7 mouse cellular contexts compared by ENCODE assay signal in genomic region chr8:71469411-71469810, GRCm38 (mm10). TPM values are rescaled to one million over a fixed set of nuclear protein-coding genes. Genes with fewer than 3 reads are reported as not detected.
DNase-seq lines count a peak whose midpoint lies in the region; ATAC-seq and TF ChIP-seq lines count a peak whose summit lies in the region.

No protein-coding gene starts in this region.

- ATAC-seq in hindbrain, embryonic 15.5 days (ENCODE audit: low FRiP score, low read depth), result peak; percentile 40
- no peak; the same call in 1 of the 2 replicates for ATAC-seq in limb, embryonic 12.5 days (ENCODE audit: insufficient number of reproducible peaks, insufficient read depth, low FRiP score, low TSS enrichment, low read depth)
- ATAC-seq in midbrain, embryonic 15.5 days (replicated peaks), result peak; percentile 62
- peak; percentile 1; the same call in 1 of the 2 replicates for ATAC-seq in stomach, postnatal 0 days (ENCODE audit: low FRiP score, low TSS enrichment)

- H3K36me3 ChIP-seq in MEL (ENCODE audit: control insufficient read depth in 1 of 2, insufficient read depth in 2 of 2, low read length in 2 of 2), result peaks cover 0 to 11% of the 10 kb centered on the region in 2 experiments; a peak in 1 of 4 replicates
- peaks cover 26% of the 10 kb centered on the region for H3K36me3 ChIP-seq in hindbrain, embryonic 15.5 days
- H3K36me3 ChIP-seq in limb, embryonic 12.5 days, result peaks cover 48% of the 10 kb centered on the region
- H3K36me3 ChIP-seq in midbrain, embryonic 15.5 days (replicated peaks), result peaks cover 12% of the 10 kb centered on the region; the same call in 1 of the 2 replicates
- peaks cover 4% of the 10 kb centered on the region for H3K36me3 ChIP-seq in stomach, postnatal 0 days (ENCODE audit: control insufficient read depth, insufficient read depth, low read length)

- no peak for TF ChIP-seq RAD21 in MEL (IDR thresholded peaks at IDR 0.05; ENCODE audit: low read depth, low read length)

- WGBS in hindbrain, embryonic 15.5 days, result under 1% methylated on average over 23 of the region's 24 CpGs
- WGBS in limb, embryonic 12.5 days, result 1% methylated on average over 24 of the region's 24 CpGs
- under 1% methylated on average over 24 of the region's 24 CpGs for WGBS in midbrain, embryonic 15.5 days
- WGBS in stomach, postnatal 0 days, result 0% methylated on average over 23 of the region's 24 CpGs

- peak overlapping the region; percentile 92 for H3K4me2 ChIP-seq in hindbrain, embryonic 15.5 days
- peak overlapping the region; percentile 93 for H3K4me2 ChIP-seq in limb, embryonic 12.5 days
- peak overlapping the region; percentile 78 for H3K4me2 ChIP-seq in midbrain, embryonic 15.5 days
- H3K4me2 ChIP-seq in stomach, postnatal 0 days (replicated peaks; ENCODE audit: low read depth), result peak overlapping the region; percentile 92

- TF ChIP-seq EP300 in MEL (IDR thresholded peaks at IDR 0.05; ENCODE audit: low read depth in 1 of 2, low read length in 2 of 2), result no peak
- TF ChIP-seq EP300 in stomach, postnatal 0 days (optimal IDR thresholded peaks at IDR 0.05), result no peak

- H3K79me2 ChIP-seq in MEL (ENCODE audit: control insufficient read depth, insufficient read depth, low read length, poor library complexity), result peaks cover 23% of the 10 kb centered on the region

- no peaks in the 10 kb centered on the region for H3K9me3 ChIP-seq in MEL (replicated peaks; ENCODE audit: insufficient read depth, low read length)
- H3K9me3 ChIP-seq in hindbrain, embryonic 15.5 days, result no peaks in the 10 kb centered on the region
- H3K9me3 ChIP-seq in limb, embryonic 12.5 days, result no peaks in the 10 kb centered on the region
- H3K9me3 ChIP-seq in midbrain, embryonic 15.5 days, result no peaks in the 10 kb centered on the region
- H3K9me3 ChIP-seq in stomach, postnatal 0 days (ENCODE audit: control insufficient read depth, low read length), result no peaks in the 10 kb centered on the region

- no peaks in the 10 kb centered on the region for H3K27me3 ChIP-seq in MEL (ENCODE audit: control insufficient read depth in 1 of 2, insufficient read depth in 2 of 2, low read length in 2 of 2)
- H3K27me3 ChIP-seq in hindbrain, embryonic 15.5 days, result no peaks in the 10 kb centered on the region
- H3K27me3 ChIP-seq in limb, embryonic 12.5 days, result no peaks in the 10 kb centered on the region
- no peaks in the 10 kb centered on the region for H3K27me3 ChIP-seq in midbrain, embryonic 15.5 days (replicated peaks)
- no peaks in the 10 kb centered on the region for H3K27me3 ChIP-seq in stomach, postnatal 0 days (ENCODE audit: control insufficient read depth, insufficient read depth, low read length)

- H3K9ac ChIP-seq in MEL (ENCODE audit: control insufficient read depth, low read depth, low read length, poor library complexity, severe bottlenecking), result peak overlapping the region; percentile 58
- H3K9ac ChIP-seq in hindbrain, embryonic 15.5 days, result peak overlapping the region; percentile 68
- H3K9ac ChIP-seq in limb, embryonic 12.5 days (replicated peaks), result peak overlapping the region; percentile 76
- H3K9ac ChIP-seq in midbrain, embryonic 15.5 days, result peak overlapping the region; percentile 74
- H3K9ac ChIP-seq in stomach, postnatal 0 days (ENCODE audit: low read length), result peak overlapping the region; percentile 83

- no peak for TF ChIP-seq POLR2A in MEL (IDR thresholded peaks at IDR 0.05; ENCODE audit: control insufficient read depth in 1 of 2, insufficient read depth in 1 of 2, low read depth in 1 of 2, low read length in 2 of 2, poor library complexity in 1 of 2)
- peak; percentile 39; the same call in 1 of the 2 replicates for TF ChIP-seq POLR2A in embryonic fibroblast, embryonic 13.5 days (IDR thresholded peaks at IDR 0.05; ENCODE audit: low read depth, low read length)

- peak; percentile 74 for DNase-seq in CD4-positive helper T cell, adult 2 months (ENCODE audit: low read depth, low spot score)
- DNase-seq in MEL (ENCODE audit: low read depth, low spot score), result peak; percentile 53
- peak; percentile 41 for DNase-seq in stomach, postnatal 0 days (ENCODE audit: low spot score)

- TF ChIP-seq CTCF in MEL (IDR thresholded peaks at IDR 0.05 in 2 of 3, conservative IDR thresholded peaks at IDR 0.05 in 1 of 3; ENCODE audit: control insufficient read depth in 1 of 3, insufficient read depth in 1 of 3, low read depth in 2 of 3, low read length in 3 of 3, poor library complexity in 1 of 3, severe bottlenecking in 1 of 3), result no peak
- no peak for TF ChIP-seq CTCF in embryonic fibroblast, embryonic 13.5 days (IDR thresholded peaks at IDR 0.05; ENCODE audit: borderline replicate concordance, insufficient read depth, low read length)
- TF ChIP-seq CTCF in stomach, postnatal 0 days (IDR thresholded peaks at IDR 0.05; ENCODE audit: low read depth), result no peak

- peaks cover 0 to 21% of the 10 kb centered on the region in 2 experiments; a peak in 2 of 4 replicates for H3K4me1 ChIP-seq in MEL (ENCODE audit: control insufficient read depth in 1 of 2, insufficient read depth in 2 of 2, low read length in 2 of 2)
- H3K4me1 ChIP-seq in embryonic fibroblast, embryonic 13.5 days (ENCODE audit: control insufficient read depth, insufficient read depth, low read length), result peaks cover 3% of the 10 kb centered on the region; the same call in 1 of the 2 replicates
- peaks cover 29% of the 10 kb centered on the region for H3K4me1 ChIP-seq in hindbrain, embryonic 15.5 days (replicated peaks)
- H3K4me1 ChIP-seq in limb, embryonic 12.5 days (replicated peaks), result peaks cover 18% of the 10 kb centered on the region
- peaks cover 28% of the 10 kb centered on the region for H3K4me1 ChIP-seq in midbrain, embryonic 15.5 days
- H3K4me1 ChIP-seq in stomach, postnatal 0 days (replicated peaks; ENCODE audit: control insufficient read depth, insufficient read depth), result peaks cover 6% of the 10 kb centered on the region

- H3K4me3 ChIP-seq in MEL (ENCODE audit: control insufficient read depth in 1 of 2, insufficient read depth in 1 of 2, low read depth in 2 of 2, low read length in 2 of 2), result peak overlapping the region; percentile 61 to 90
- H3K4me3 ChIP-seq in embryonic fibroblast, embryonic 13.5 days (ENCODE audit: insufficient read depth, low read length), result peak overlapping the region; percentile 89
- peak overlapping the region; percentile 81 for H3K4me3 ChIP-seq in hindbrain, embryonic 15.5 days
- H3K4me3 ChIP-seq in limb, embryonic 12.5 days (replicated peaks), result peak overlapping the region; percentile 85
- H3K4me3 ChIP-seq in midbrain, embryonic 15.5 days, result peak overlapping the region; percentile 77
- H3K4me3 ChIP-seq in stomach, postnatal 0 days (ENCODE audit: low read depth, low read length), result peak overlapping the region; percentile 77

- no peak overlapping the region for H3K27ac ChIP-seq in MEL (ENCODE audit: control insufficient read depth, low read depth, low read length)
- H3K27ac ChIP-seq in embryonic fibroblast, embryonic 13.5 days (ENCODE audit: insufficient read depth, low read length), result no peak overlapping the region
- peak overlapping the region; percentile 90 for H3K27ac ChIP-seq in hindbrain, embryonic 15.5 days (replicated peaks)
- peak overlapping the region; percentile 50; the same call in 1 of the 2 replicates for H3K27ac ChIP-seq in limb, embryonic 12.5 days
- H3K27ac ChIP-seq in midbrain, embryonic 15.5 days, result peak overlapping the region; percentile 88
- H3K27ac ChIP-seq in stomach, postnatal 0 days (replicated peaks), result peak overlapping the region; percentile 81

RNA-seq across cellular contexts. Expression of gene Dda1, which starts 0.4 kb away (rescaled TPM):
- total RNA-seq in MEL (2012; rRNA removed), result 49.7 and 59.6 TPM in 2 replicates
- polyA plus RNA-seq in MEL (2012; ENCODE audit: insufficient read depth in 1 of 2, insufficient read length in 2 of 2, low read depth in 1 of 2, low replicate concordance in 2 of 2, missing spikeins in 1 of 2), result 100 to 1,000 TPM in 1 of 2 experiments, not detected in 1; 110 TPM
- polyA plus RNA-seq in embryonic fibroblast, embryonic 13.5 days (2011; ENCODE audit: insufficient read length, low read depth, missing spikeins), result 63.1 and 70.4 TPM in 2 replicates
- polyA plus RNA-seq in hindbrain, embryonic 15.5 days (2015; fragmentation: Nextera tagmentation; extraction: Ambion mirVana), result 217 and 231 TPM in 2 replicates
- polyA plus RNA-seq in limb, embryonic 12.5 days (2016; fragmentation: Nextera tagmentation; extraction: Ambion mirVana), result 99.8 and 106 TPM in 2 replicates
- 240 and 242 TPM in 2 replicates for polyA plus RNA-seq in midbrain, embryonic 15.5 days (2015; fragmentation: Nextera tagmentation; extraction: Ambion mirVana)
- polyA plus RNA-seq in stomach, postnatal 0 days (2015; fragmentation: Nextera tagmentation; extraction: Ambion mirVana), result 72.5 and 74.5 TPM in 2 replicates

RNA-seq across cellular contexts. Expression of gene Mrpl34, which starts 4.7 kb away (rescaled TPM):
- total RNA-seq in MEL (2012; rRNA removed), result 123 and 143 TPM in 2 replicates
- polyA plus RNA-seq in MEL (2012; ENCODE audit: insufficient read depth in 1 of 2, insufficient read length in 2 of 2, low read depth in 1 of 2, low replicate concordance in 2 of 2, missing spikeins in 1 of 2), result 100 to 1,000 TPM in 1 of 2 experiments, not detected in 1; 196 TPM
- polyA plus RNA-seq in embryonic fibroblast, embryonic 13.5 days (2011; ENCODE audit: insufficient read length, low read depth, missing spikeins), result 36.9 and 50.5 TPM in 2 replicates
- 172 and 189 TPM in 2 replicates for polyA plus RNA-seq in hindbrain, embryonic 15.5 days (2015; fragmentation: Nextera tagmentation; extraction: Ambion mirVana)
- 180 and 203 TPM in 2 replicates for polyA plus RNA-seq in limb, embryonic 12.5 days (2016; fragmentation: Nextera tagmentation; extraction: Ambion mirVana)
- polyA plus RNA-seq in midbrain, embryonic 15.5 days (2015; fragmentation: Nextera tagmentation; extraction: Ambion mirVana), result 173 and 174 TPM in 2 replicates
- 127 and 137 TPM in 2 replicates for polyA plus RNA-seq in stomach, postnatal 0 days (2015; fragmentation: Nextera tagmentation; extraction: Ambion mirVana)

RNA-seq across cellular contexts. Expression of gene Abhd8, which starts 6.0 kb away (rescaled TPM):
- total RNA-seq in MEL (2012; rRNA removed), result 26.3 and 28.5 TPM in 2 replicates
- polyA plus RNA-seq in MEL (2012; ENCODE audit: insufficient read depth in 1 of 2, insufficient read length in 2 of 2, low read depth in 1 of 2, low replicate concordance in 2 of 2, missing spikeins in 1 of 2), result 10 to 100 TPM in 1 of 2 experiments, not detected in 1; 39.2 TPM
- 19.4 and 20.9 TPM in 2 replicates for polyA plus RNA-seq in embryonic fibroblast, embryonic 13.5 days (2011; ENCODE audit: insufficient read length, low read depth, missing spikeins)
- polyA plus RNA-seq in hindbrain, embryonic 15.5 days (2015; fragmentation: Nextera tagmentation; extraction: Ambion mirVana), result 183 and 195 TPM in 2 replicates
- 78.2 and 82.8 TPM in 2 replicates for polyA plus RNA-seq in limb, embryonic 12.5 days (2016; fragmentation: Nextera tagmentation; extraction: Ambion mirVana)
- 188 and 206 TPM in 2 replicates for polyA plus RNA-seq in midbrain, embryonic 15.5 days (2015; fragmentation: Nextera tagmentation; extraction: Ambion mirVana)
- 22.1 and 23.5 TPM in 2 replicates for polyA plus RNA-seq in stomach, postnatal 0 days (2015; fragmentation: Nextera tagmentation; extraction: Ambion mirVana)

RNA-seq across cellular contexts. Expression of gene Ano8, which starts 16.4 kb away (rescaled TPM):
- 3.5 and 3.9 TPM in 2 replicates for total RNA-seq in MEL (2012; rRNA removed)
- 1 to 10 TPM in 1 of 2 experiments, not detected in 1; 4.8 TPM for polyA plus RNA-seq in MEL (2012; ENCODE audit: insufficient read depth in 1 of 2, insufficient read length in 2 of 2, low read depth in 1 of 2, low replicate concordance in 2 of 2, missing spikeins in 1 of 2)
- polyA plus RNA-seq in embryonic fibroblast, embryonic 13.5 days (2011; ENCODE audit: insufficient read length, low read depth, missing spikeins), result 15.4 and 15.6 TPM in 2 replicates
- 7.7 and 8.6 TPM in 2 replicates for polyA plus RNA-seq in hindbrain, embryonic 15.5 days (2015; fragmentation: Nextera tagmentation; extraction: Ambion mirVana)
- 6.8 and 6.9 TPM in 2 replicates for polyA plus RNA-seq in limb, embryonic 12.5 days (2016; fragmentation: Nextera tagmentation; extraction: Ambion mirVana)
- 9.6 and 10.9 TPM in 2 replicates for polyA plus RNA-seq in midbrain, embryonic 15.5 days (2015; fragmentation: Nextera tagmentation; extraction: Ambion mirVana)
- polyA plus RNA-seq in stomach, postnatal 0 days (2015; fragmentation: Nextera tagmentation; extraction: Ambion mirVana), result 0.68 and 1.1 TPM in 2 replicates

RNA-seq across cellular contexts. Expression of gene Gtpbp3, which starts 18.5 kb away (rescaled TPM):
- 45.5 and 49.4 TPM in 2 replicates for total RNA-seq in MEL (2012; rRNA removed)
- polyA plus RNA-seq in MEL (2012; ENCODE audit: insufficient read depth in 1 of 2, insufficient read length in 2 of 2, low read depth in 1 of 2, low replicate concordance in 2 of 2, missing spikeins in 1 of 2), result 10 to 100 TPM in 1 of 2 experiments, not detected in 1; 50.1 TPM
- polyA plus RNA-seq in embryonic fibroblast, embryonic 13.5 days (2011; ENCODE audit: insufficient read length, low read depth, missing spikeins), result 10.5 and 12.5 TPM in 2 replicates
- 12.0 and 15.3 TPM in 2 replicates for polyA plus RNA-seq in hindbrain, embryonic 15.5 days (2015; fragmentation: Nextera tagmentation; extraction: Ambion mirVana)
- polyA plus RNA-seq in limb, embryonic 12.5 days (2016; fragmentation: Nextera tagmentation; extraction: Ambion mirVana), result 22.1 and 23.2 TPM in 2 replicates
- 12.0 and 13.9 TPM in 2 replicates for polyA plus RNA-seq in midbrain, embryonic 15.5 days (2015; fragmentation: Nextera tagmentation; extraction: Ambion mirVana)
- 7.2 and 8.2 TPM in 2 replicates for polyA plus RNA-seq in stomach, postnatal 0 days (2015; fragmentation: Nextera tagmentation; extraction: Ambion mirVana)

Comparison
In these comparisons a context has a peak if more than half of its experiments do, and no peak if none do; other contexts are left out.
1. H3K27ac ChIP-seq: peak in hindbrain, embryonic 15.5 days (single experiment), limb, embryonic 12.5 days (single experiment), midbrain, embryonic 15.5 days (single experiment) and stomach, postnatal 0 days (single experiment); none in MEL (single experiment) and embryonic fibroblast, embryonic 13.5 days (single experiment).
2. Peak in every context shown above with its lines, with median percentiles within 50 percentile points of each other: DNase-seq, H3K4me3 ChIP-seq, H3K9ac ChIP-seq and H3K4me2 ChIP-seq.